Mouse (Mus musculus) kidney, embryonic 16.5 days (tissue): Measurements from ENCODE around the gene Kalrn. TPM values are rescaled to one million over a fixed set of nuclear protein-coding genes. Genes with fewer than 3 reads are reported as not detected.

ENCODE experiments used
- ATAC-seq: fragments of 200-750 bp; cut with Nextera tagmentation; 2 replicates; pipeline ENCODE4 v1.8.0; 2017; ENCODE audit warnings: moderate TSS enrichment; ENCODE audit not compliant: low FRiP score, low TSS enrichment
- H3K27ac ChIP-seq: fragments of 300-500 bp; sonication (generic); 2 replicates; pipeline ENCODE4 v1.5.1; 2014; ENCODE audit warnings: low read length
- H3K27me3 ChIP-seq: fragments of 300-500 bp; sonication (generic); 2 replicates; pipeline ENCODE4 v1.6.1; 2014; ENCODE audit warnings: low read length, control low read depth, mixed read lengths; ENCODE audit not compliant: insufficient read depth
- H3K36me3 ChIP-seq: fragments of 300-500 bp; sonication (generic); 2 replicates; pipeline ENCODE4 v1.6.1; 2014; ENCODE audit warnings: low read length, control low read depth, mixed read lengths; ENCODE audit not compliant: insufficient read depth
- H3K4me1 ChIP-seq: fragments of 300-500 bp; sonication (generic); 2 replicates; pipeline ENCODE4 v1.6.1; 2014; ENCODE audit warnings: low read length, control low read depth, mixed read lengths; ENCODE audit not compliant: insufficient read depth
- H3K4me2 ChIP-seq: fragments of 300-500 bp; sonication (generic); replicated peaks from 2 replicates; pipeline ENCODE4 v1.6.1; 2014; ENCODE audit warnings: low read depth, low read length
- H3K4me3 ChIP-seq: fragments of 300-500 bp; sonication (generic); 2 replicates; pipeline ENCODE4 v1.5.1; 2014; ENCODE audit warnings: mild to moderate bottlenecking, low read length
- H3K9ac ChIP-seq: fragments of 300-500 bp; sonication (generic); replicated peaks from 2 replicates; pipeline ENCODE4 v1.6.1; 2014; ENCODE audit warnings: low read length
- H3K9me3 ChIP-seq: fragments of 300-500 bp; sonication (generic); 2 replicates; pipeline ENCODE4 v1.6.1; 2016; ENCODE audit warnings: low read length, control low read depth
- WGBS: fragments of 180-500 bp; shearing (Covaris S2); extraction: QIAGEN DNeasy Blood & Tissue Kit; methylation state at CpG from one replicate; pipeline ENCODE4 v1.1.7; 2014; 5-methylcytosine and 5-hydroxymethylcytosine counted together
- polyA plus RNA-seq: library from polyadenylated mRNA; unstranded; fragments of >200 nt; fragmentation: Nextera tagmentation; extraction: Ambion mirVana; gene quantifications from 2 replicates; pipeline ENCODE4 v1.2.1, GENCODE M21; 2015

Gene Kalrn
- polyA plus RNA-seq, 1 experiment from 2014 or later, result 15.2 TPM

DNA sequence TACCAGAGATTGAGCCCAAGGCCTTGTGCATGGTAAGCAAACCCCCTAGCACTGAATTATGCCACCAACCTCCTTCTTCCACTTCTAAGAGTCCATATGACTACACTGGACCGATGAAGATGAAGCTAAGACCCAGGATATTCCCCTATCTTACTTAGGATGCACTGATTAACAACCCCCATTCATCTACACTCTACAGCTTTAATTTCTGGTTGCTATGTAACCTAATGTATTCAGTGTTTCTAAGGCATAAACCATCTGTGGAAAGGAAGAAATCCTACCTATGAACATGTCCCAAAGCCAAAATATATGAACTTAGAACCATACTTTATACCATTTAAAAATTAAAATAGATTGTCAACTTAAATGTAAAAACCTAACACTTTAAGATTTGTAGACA lies 18.6 kb upstream of the Kalrn start:
- no peak for ATAC-seq
- H3K9ac ChIP-seq, result no peak overlapping the region
- peaks cover 10% of the 10 kb centered on the region for H3K4me1 ChIP-seq
- H3K4me2 ChIP-seq, result no peak overlapping the region
- H3K27me3 ChIP-seq, result no peaks in the 10 kb centered on the region
- no peak overlapping the region for H3K27ac ChIP-seq
- WGBS, result 92% methylated on average over 1 of the region's 1 CpGs
- no peaks in the 10 kb centered on the region for H3K9me3 ChIP-seq
- no peaks in the 10 kb centered on the region for H3K36me3 ChIP-seq
- H3K4me3 ChIP-seq, result no peak overlapping the region

GRCm38 (mm10) chr16:34579671-34580326 lies 6.5 kb upstream of the Kalrn start:
- WGBS, result 95% methylated on average over 4 of the region's 4 CpGs
- H3K36me3 ChIP-seq, result no peaks in the 10 kb centered on the region
- H3K27ac ChIP-seq, result no peak overlapping the region
- H3K27me3 ChIP-seq, result no peaks in the 10 kb centered on the region
- H3K4me1 ChIP-seq, result no peaks in the 10 kb centered on the region
- no peak overlapping the region for H3K4me3 ChIP-seq
- ATAC-seq, result no peak
- H3K9ac ChIP-seq, result no peak overlapping the region
- no peak overlapping the region for H3K4me2 ChIP-seq
- H3K9me3 ChIP-seq, result peaks cover 4% of the 10 kb centered on the region

GRCm38 (mm10) chr16:34573856-34574491 lies 642 bp upstream of the Kalrn start:
- H3K27me3 ChIP-seq, result no peaks in the 10 kb centered on the region
- peak overlapping the region; percentile 95 for H3K4me2 ChIP-seq
- H3K4me1 ChIP-seq, result peaks cover 18% of the 10 kb centered on the region
- WGBS, result under 1% methylated on average over 30 of the region's 42 CpGs
- H3K27ac ChIP-seq, result peak overlapping the region; percentile 90
- H3K9me3 ChIP-seq, result no peaks in the 10 kb centered on the region
- peak overlapping the region; percentile 94 for H3K9ac ChIP-seq
- ATAC-seq, result peak; percentile 74; the same call in 1 of the 2 replicates
- no peaks in the 10 kb centered on the region for H3K36me3 ChIP-seq
- peak overlapping the region; percentile 92 for H3K4me3 ChIP-seq

DNA sequence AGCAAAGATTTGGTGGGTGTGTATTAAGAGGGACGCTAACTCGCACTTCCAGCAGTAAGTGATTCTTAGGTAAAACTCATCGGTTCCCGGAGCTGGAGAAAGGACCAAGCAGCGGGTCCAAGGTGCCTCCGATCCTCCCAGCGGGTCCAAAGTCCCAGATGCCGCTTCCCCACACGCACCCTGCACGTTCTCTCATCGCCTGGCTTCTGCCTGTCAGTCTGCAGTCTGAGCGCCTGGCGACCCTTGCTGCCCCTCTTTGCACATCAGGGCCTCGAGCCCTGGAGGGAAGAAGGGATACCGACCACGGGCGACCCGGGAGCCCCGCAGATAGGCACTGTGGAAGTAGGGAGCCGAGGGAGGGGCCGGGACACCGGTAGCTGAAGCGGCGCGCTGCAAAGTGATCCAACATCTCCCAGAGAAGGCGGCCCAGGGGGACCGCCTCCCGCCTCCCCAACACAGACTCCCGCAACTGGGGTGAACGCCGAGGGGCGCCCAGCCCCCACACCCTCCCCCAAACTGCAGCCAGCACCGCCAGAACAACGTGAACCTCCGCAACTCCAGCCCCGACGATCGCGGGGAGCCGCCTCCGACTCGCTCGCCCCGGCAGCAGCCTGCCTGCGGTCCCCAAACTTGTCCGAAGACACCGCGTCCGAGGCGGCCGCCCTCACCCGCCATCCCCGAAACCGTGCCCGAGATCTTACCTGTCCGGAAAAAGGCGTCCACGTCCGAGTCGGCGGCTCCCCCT lies 754 bp downstream of the Kalrn start:
- ATAC-seq, result peak; percentile 28
- WGBS, result under 1% methylated on average over 56 of the region's 61 CpGs
- Histone ChIP-seq H3K9ac (peak overlapping the region; percentile 94), H3K4me3 (peak overlapping the region; percentile 92), H3K4me2 (peak overlapping the region; percentile 95), H3K9me3 (no peaks in the 10 kb centered on the region), H3K27me3 (no peaks in the 10 kb centered on the region), H3K36me3 (no peaks in the 10 kb centered on the region), H3K4me1 (peaks cover 18% of the 10 kb centered on the region), H3K27ac (peak overlapping the region; percentile 90; the same call in 1 of the 2 replicates)

- peaks cover 18% of the 10 kb centered on the region for H3K4me1 ChIP-seq
- H3K27me3 ChIP-seq, result no peaks in the 10 kb centered on the region
- no peaks in the 10 kb centered on the region for H3K36me3 ChIP-seq
- peak overlapping the region; percentile 95 for H3K4me2 ChIP-seq
- H3K9ac ChIP-seq, result peak overlapping the region; percentile 94
- no peak overlapping the region for H3K27ac ChIP-seq
- peak overlapping the region; percentile 92 for H3K4me3 ChIP-seq
- 2% methylated on average over 10 of the region's 10 CpGs for WGBS
- no peak for ATAC-seq
- H3K9me3 ChIP-seq, result no peaks in the 10 kb centered on the region
Observed at GRCm38 (mm10) chr16:34571931-34572405, 1.4 kb downstream of the Kalrn start.

DNA sequence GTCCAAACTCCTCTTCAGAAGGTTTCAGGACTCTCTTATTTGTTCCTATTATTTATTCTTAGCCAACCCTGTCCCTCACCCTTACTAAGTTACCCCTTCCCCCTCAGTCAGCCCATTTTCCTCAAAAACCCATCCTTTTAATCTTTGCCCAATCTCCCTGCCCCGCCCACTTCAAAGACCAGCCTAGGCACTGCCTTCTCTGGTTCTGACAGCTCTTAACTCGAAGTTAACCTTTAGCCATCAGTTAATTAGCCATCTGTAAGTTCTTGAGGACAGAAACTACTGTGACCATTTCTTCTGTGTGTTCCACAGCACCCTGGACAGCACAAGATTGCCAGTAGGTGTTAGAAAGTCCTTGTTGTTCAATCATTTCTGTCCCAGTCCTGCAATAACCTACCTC lies 3.4 kb downstream of the Kalrn start:
- WGBS, result 46% methylated on average over 2 of the region's 2 CpGs
- no peaks in the 10 kb centered on the region for H3K9me3 ChIP-seq
- H3K27me3 ChIP-seq, result no peaks in the 10 kb centered on the region
- H3K4me1 ChIP-seq, result peaks cover 22% of the 10 kb centered on the region
- no peak overlapping the region for H3K4me2 ChIP-seq
- H3K27ac ChIP-seq, result no peak overlapping the region
- ATAC-seq, result no peak
- H3K36me3 ChIP-seq, result no peaks in the 10 kb centered on the region
- no peak overlapping the region for H3K4me3 ChIP-seq
- no peak overlapping the region for H3K9ac ChIP-seq

DNA sequence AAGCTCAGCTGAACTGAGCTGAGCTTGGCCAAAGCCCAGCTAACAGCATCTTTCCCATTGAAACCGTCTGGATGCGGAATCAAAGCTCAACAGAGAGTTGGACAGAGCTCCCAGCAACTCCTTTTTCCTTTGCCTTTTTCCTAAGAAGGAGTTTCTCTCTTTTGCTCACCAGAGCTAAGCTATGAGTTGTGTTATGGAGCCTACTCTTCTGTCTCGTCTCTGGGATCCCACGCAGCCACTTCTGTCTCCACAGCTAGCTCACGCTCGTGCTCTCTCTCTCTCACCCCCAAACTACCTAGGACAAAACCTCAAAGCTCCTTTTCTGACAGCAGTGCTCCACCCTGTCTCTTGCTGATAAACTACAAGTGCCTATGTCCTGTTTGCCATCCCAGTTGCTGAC lies 4.5 kb downstream of the Kalrn start:
- Histone ChIP-seq H3K4me3 (no peak overlapping the region), H3K4me2 (no peak overlapping the region), H3K4me1 (peaks cover 18% of the 10 kb centered on the region), H3K36me3 (no peaks in the 10 kb centered on the region), H3K9me3 (no peaks in the 10 kb centered on the region), H3K27me3 (no peaks in the 10 kb centered on the region), H3K27ac (no peak overlapping the region), H3K9ac (no peak overlapping the region)
- WGBS, result 84% methylated on average over 6 of the region's 6 CpGs
- ATAC-seq, result no peak

DNA sequence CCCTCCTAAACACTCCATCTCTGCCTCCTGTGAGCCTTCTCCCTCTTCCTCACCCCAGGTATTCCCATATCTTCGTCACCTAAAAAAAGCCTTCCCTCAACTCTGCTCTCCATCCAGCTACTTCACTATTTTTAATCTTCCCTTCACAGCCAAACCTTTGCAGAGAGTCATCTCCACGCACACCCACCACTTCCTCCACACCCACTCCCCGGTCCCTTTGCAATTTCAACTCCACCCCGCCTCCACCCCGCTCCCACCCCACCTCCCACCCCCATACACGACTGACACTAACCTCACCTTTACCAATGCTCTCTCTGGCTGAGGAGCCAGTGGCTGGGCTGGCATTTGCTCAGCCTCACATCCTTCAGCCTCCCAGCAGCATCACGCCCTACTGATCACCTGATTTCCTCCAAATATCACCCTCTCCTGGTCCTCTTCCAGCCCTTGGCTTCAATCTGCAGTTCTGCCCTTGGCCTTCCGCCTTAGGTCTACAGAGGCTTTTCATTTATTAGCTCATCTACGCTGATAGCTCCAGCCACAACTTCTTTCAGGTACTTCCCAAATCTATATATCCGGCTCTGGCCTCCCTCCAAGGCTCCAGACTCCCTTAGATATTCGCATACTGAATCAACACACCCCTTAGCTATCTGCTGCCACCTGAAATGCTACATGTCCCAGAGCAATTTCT lies 9.6 kb downstream of the Kalrn start:
- Histone ChIP-seq H3K9me3 (no peaks in the 10 kb centered on the region), H3K9ac (no peak overlapping the region), H3K27me3 (no peaks in the 10 kb centered on the region), H3K27ac (no peak overlapping the region), H3K4me3 (no peak overlapping the region), H3K4me2 (no peak overlapping the region), H3K36me3 (no peaks in the 10 kb centered on the region), H3K4me1 (peaks cover 13% of the 10 kb centered on the region)
- ATAC-seq, result no peak
- WGBS, result 75% methylated on average over 11 of the region's 11 CpGs

- no peak overlapping the region for H3K27ac ChIP-seq
- no peak overlapping the region for H3K4me2 ChIP-seq
- H3K9ac ChIP-seq, result no peak overlapping the region
- ATAC-seq, result no peak
- peaks cover 24% of the 10 kb centered on the region for H3K4me1 ChIP-seq
- H3K27me3 ChIP-seq, result no peaks in the 10 kb centered on the region
- H3K9me3 ChIP-seq, result no peaks in the 10 kb centered on the region
- no peak overlapping the region for H3K4me3 ChIP-seq
- WGBS, result 53% methylated on average over 5 of the region's 5 CpGs
- H3K36me3 ChIP-seq, result no peaks in the 10 kb centered on the region
Observed at GRCm38 (mm10) chr16:34561734-34562135, 11.6 kb downstream of the Kalrn start.
